ENCODE assay signal across 9 mouse cellular contexts in the genomic region with DNA sequence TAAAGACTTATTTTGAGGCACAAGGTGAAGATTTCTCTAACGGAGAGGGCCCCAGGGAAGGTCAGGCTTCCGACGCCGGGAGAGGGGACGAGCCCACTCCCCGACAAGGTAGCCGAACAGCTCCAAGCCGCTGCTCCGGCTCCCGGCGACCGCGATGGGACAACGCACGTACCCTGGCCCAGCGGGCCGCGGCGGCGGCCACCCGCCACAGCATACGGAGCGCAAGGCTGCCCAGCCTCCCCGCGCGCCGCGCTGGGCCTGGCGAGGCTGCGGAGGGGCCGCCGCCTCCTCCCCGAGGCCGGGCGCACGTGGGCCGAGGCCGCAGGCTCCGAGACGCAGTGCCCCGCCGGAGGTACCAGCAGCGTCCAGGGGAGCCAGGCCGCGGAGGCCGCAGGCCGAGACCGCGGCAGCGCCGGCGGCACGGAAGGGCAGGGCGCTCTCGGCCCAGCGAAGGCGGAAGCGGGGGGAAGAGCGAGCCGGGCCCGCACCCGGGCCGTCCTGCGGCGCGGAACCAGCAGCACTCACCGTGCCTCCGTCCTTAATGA. TPM values are rescaled to one million over a fixed set of nuclear protein-coding genes. Genes with fewer than 3 reads are reported as not detected.
DNase-seq lines count a peak whose midpoint lies in the region; ATAC-seq lines count a peak whose summit lies in the region.
"Had no signal": no experiment of that assay in that cellular context is flagged by ENCODE, and none has a peak within 500 bp of the region (broad histone marks: within the 10 kb centered on the region; RNA-seq: fewer than 3 reads in every experiment).

No protein-coding gene starts in this region.

- H3K4me2 ChIP-seq in midbrain, embryonic 16.5 days (ENCODE audit: low read length) = peak overlapping the region; percentile 81

- intact Hi-C loops in left cerebral cortex, postnatal 25 days (cut with DNase I) = loop anchor here (1.0 to 5.0 kb wide), 2 partner anchors 68 to 155 kb away; a partner anchor contains a TSS

- H3K4me1 ChIP-seq in midbrain, embryonic 16.5 days (ENCODE audit: control insufficient read depth, insufficient read depth, low read length) = peaks cover 34% of the 10 kb centered on the region

- WGBS in midbrain, embryonic 16.5 days = under 1% methylated on average over 65 of the region's 68 CpGs

- no peaks in the 10 kb centered on the region for H3K9me3 ChIP-seq in midbrain, embryonic 16.5 days (replicated peaks; ENCODE audit: control insufficient read depth, low read length, poor library complexity, severe bottlenecking)

- no peaks in the 10 kb centered on the region for H3K36me3 ChIP-seq in midbrain, embryonic 16.5 days (ENCODE audit: control insufficient read depth, insufficient read depth, low read length)

- peak overlapping the region; percentile 92 for H3K27ac ChIP-seq in midbrain, embryonic 16.5 days (ENCODE audit: low read length)

- DNase-seq in embryo, embryonic 10 days (ENCODE audit: low spot score) = peak; percentile 38
- DNase-seq in embryo, embryonic 10.5 days (ENCODE audit: low spot score) = no peak
- DNase-seq in ovary, adult 18-20 months (ENCODE audit: low spot score) = peak; percentile 8
- no peak for DNase-seq in ovary, postnatal 36 days (ENCODE audit: low spot score)
- DNase-seq in forelimb bud, embryonic 11.5 days (ENCODE audit: low read depth, low spot score) = peak; percentile 35
- peak; percentile 19 to 60 for DNase-seq in left cerebral cortex, postnatal 25 days (ENCODE audit: low spot score in 2 of 2)
- DNase-seq in natural killer cell, adult 2 months (ENCODE audit: low spot score in 2 of 2) = no peak

- peak overlapping the region; percentile 99 for H3K4me3 ChIP-seq in midbrain, embryonic 16.5 days (ENCODE audit: low read depth, low read length)

- peak overlapping the region; percentile 99 for H3K9ac ChIP-seq in midbrain, embryonic 16.5 days (ENCODE audit: low read depth, low read length)

- no peaks in the 10 kb centered on the region for H3K27me3 ChIP-seq in midbrain, embryonic 16.5 days (ENCODE audit: control insufficient read depth, insufficient read depth, low read depth, low read length)

- peak; percentile 89 for ATAC-seq in midbrain, embryonic 16.5 days

RNA-seq across cellular contexts. Expression of a gene that starts 0.5 kb away (rescaled TPM):
- total RNA-seq in left cerebral cortex, postnatal 25 days (2021) = 10 to 100 TPM; 61.6 to 62.4 TPM
- polyA plus RNA-seq in midbrain, embryonic 16.5 days (2015; fragmentation: Nextera tagmentation; extraction: Ambion mirVana) = 68.3 and 69.8 TPM in 2 replicates

RNA-seq across cellular contexts. Expression of a gene that starts 19.1 kb away (rescaled TPM):
- not detected for total RNA-seq in left cerebral cortex, postnatal 25 days (2021)
- polyA plus RNA-seq in midbrain, embryonic 16.5 days (2015; fragmentation: Nextera tagmentation; extraction: Ambion mirVana) = not detected in 2 replicates
- total RNA-seq: gastrocnemius, postnatal 36 days had no signal

RNA-seq across cellular contexts. Expression of a gene that starts 47.6 kb away (rescaled TPM):
- total RNA-seq in left cerebral cortex, postnatal 25 days (2021) = 10 to 100 TPM; 13.5 to 16.4 TPM
- 29.3 and 31.8 TPM in 2 replicates for polyA plus RNA-seq in midbrain, embryonic 16.5 days (2015; fragmentation: Nextera tagmentation; extraction: Ambion mirVana)

RNA-seq across cellular contexts. Expression of a gene that starts 50.7 kb away (rescaled TPM):
- total RNA-seq in left cerebral cortex, postnatal 25 days (2021) = 10 to 100 TPM; 13.1 to 14.5 TPM
- polyA plus RNA-seq in midbrain, embryonic 16.5 days (2015; fragmentation: Nextera tagmentation; extraction: Ambion mirVana) = 8.2 and 8.8 TPM in 2 replicates

Comparison
In these comparisons a context has a peak if more than half of its experiments do, and no peak if none do; other contexts are left out.
1. DNase-seq: peak in embryo, embryonic 10 days (single experiment), ovary, adult 18-20 months (single experiment), forelimb bud, embryonic 11.5 days (single experiment) and left cerebral cortex, postnatal 25 days (2 of 2); none in embryo, embryonic 10.5 days (single experiment), ovary, postnatal 36 days (single experiment) and natural killer cell, adult 2 months (0 of 2).